Mouse (Mus musculus) MEL (cell line): ENCODE data around the gene Uggt1. TPM values are rescaled to one million over a fixed set of nuclear protein-coding genes. Genes with fewer than 3 reads are reported as not detected.

ENCODE experiments used
- DNase-seq: peaks from one replicate; pipeline ENCODE4 v3.0.0; 2011; ENCODE audit warnings: low read depth, low spot score
- H3K27ac ChIP-seq: 2 replicates; pipeline ENCODE4 v1.5.1; 2012; ENCODE audit warnings: low read depth, mild to moderate bottlenecking, control low read depth, low read length, moderate library complexity; ENCODE audit not compliant: control insufficient read depth
- H3K27me3 ChIP-seq, 2 experiments: fragments of 150-350 bp in 1 of 2; sonication (generic) in 1 of 2; 2 replicates each; pipeline ENCODE4 v1.6.1; 2012; ENCODE audit warnings: low read length in 2 of 2, mild to moderate bottlenecking in 2 of 2, improper control_type of control experiment in 1 of 2, moderate library complexity in 1 of 2; ENCODE audit not compliant: insufficient read depth in 2 of 2, control insufficient read depth in 1 of 2
- H3K36me3 ChIP-seq, 2 experiments: 2 replicates each; pipeline ENCODE4 v1.6.1; 2012 to 2014; ENCODE audit warnings: low read length in 2 of 2, improper control_type of control experiment in 1 of 2, inconsistent platforms in 1 of 2, mild to moderate bottlenecking in 1 of 2; ENCODE audit not compliant: insufficient read depth in 2 of 2, control insufficient read depth in 1 of 2
- H3K4me1 ChIP-seq, 2 experiments: fragments of 150-350 bp in 1 of 2; sonication (generic) in 1 of 2; 2 replicates each; pipeline ENCODE4 v1.6.1; 2012; ENCODE audit warnings: low read length in 2 of 2, improper control_type of control experiment in 1 of 2, mild to moderate bottlenecking in 1 of 2; ENCODE audit not compliant: insufficient read depth in 2 of 2, control insufficient read depth in 1 of 2
- H3K4me3 ChIP-seq, 2 experiments: fragments of 150-350 bp in 1 of 2; sonication (generic) in 1 of 2; 2 replicates each; pipeline ENCODE4 v1.5.1; 2012; ENCODE audit warnings: low read depth in 2 of 2, low read length in 2 of 2, mild to moderate bottlenecking in 2 of 2, moderate library complexity in 2 of 2, control low read depth in 1 of 2, improper control_type of control experiment in 1 of 2; ENCODE audit not compliant: control insufficient read depth in 1 of 2, insufficient read depth in 1 of 2
- H3K79me2 ChIP-seq: 2 replicates; pipeline ENCODE4 v1.6.1; 2012; ENCODE audit warnings: mild to moderate bottlenecking, low read length, moderate library complexity; ENCODE audit not compliant: control insufficient read depth, poor library complexity, insufficient read depth
- H3K9ac ChIP-seq: 2 replicates; pipeline ENCODE4 v1.6.1; 2012; ENCODE audit warnings: low read depth, mild to moderate bottlenecking, control low read depth, low read length, moderate library complexity; ENCODE audit not compliant: control insufficient read depth, poor library complexity, severe bottlenecking
- H3K9me3 ChIP-seq: fragments of 150-350 bp; sonication (generic); replicated peaks from 2 replicates; pipeline ENCODE4 v1.6.1; 2012; ENCODE audit warnings: mild to moderate bottlenecking, low read length, improper control_type of control experiment, moderate library complexity; ENCODE audit not compliant: insufficient read depth
- BHLHE40 ChIP-seq: IDR thresholded peaks from 2 replicates; pipeline ENCODE4 v1.6.1; 2012; ENCODE audit warnings: low read depth, mild to moderate bottlenecking, inconsistent platforms, low read length, improper control_type of control experiment, borderline replicate concordance
- CHD1 ChIP-seq: IDR thresholded peaks from 2 replicates; pipeline ENCODE4 v1.6.1; 2012; ENCODE audit warnings: low read depth, mild to moderate bottlenecking, inconsistent platforms, low read length, improper control_type of control experiment
- CHD2 ChIP-seq: IDR thresholded peaks from 2 replicates; pipeline ENCODE4 v1.6.1; 2011; ENCODE audit warnings: low read length, improper control_type of control experiment
- CTCF ChIP-seq, 3 experiments: IDR thresholded peaks in 2 of 3; conservative IDR thresholded peaks in 1 of 3; 2 replicates each; pipeline ENCODE4 v1.5.1; 2011 to 2012; ENCODE audit warnings: low read length in 3 of 3, low read depth in 2 of 3, mild to moderate bottlenecking in 2 of 3, improper control_type of control experiment in 1 of 3, inconsistent platforms in 1 of 3, mixed read lengths in 1 of 3, moderate library complexity in 1 of 3; ENCODE audit not compliant: control insufficient read depth in 1 of 3, insufficient read depth in 1 of 3, poor library complexity in 1 of 3, severe bottlenecking in 1 of 3
- E2F4 ChIP-seq: IDR thresholded peaks from 2 replicates; pipeline ENCODE4 v1.6.1; 2011; ENCODE audit warnings: low read depth, low read length, improper control_type of control experiment, borderline replicate concordance
- ELF1 ChIP-seq: IDR thresholded peaks from 2 replicates; pipeline ENCODE4 v1.6.1; 2014; ENCODE audit warnings: low read depth, mild to moderate bottlenecking, inconsistent platforms, low read length, improper control_type of control experiment, moderate library complexity
- EP300 ChIP-seq, 2 experiments: IDR thresholded peaks; 2 replicates each; pipeline ENCODE4 v1.6.1; 2011; ENCODE audit warnings: improper control_type of control experiment in 2 of 2, low read length in 2 of 2, low read depth in 1 of 2, mild to moderate bottlenecking in 1 of 2
- ETS1 ChIP-seq: IDR thresholded peaks from 2 replicates; pipeline ENCODE4 v1.6.1; 2012; ENCODE audit warnings: low read depth, mild to moderate bottlenecking, inconsistent platforms, low read length, improper control_type of control experiment, moderate library complexity
- GABPA ChIP-seq: IDR thresholded peaks from 2 replicates; pipeline ENCODE4 v1.6.1; 2012; ENCODE audit warnings: low read depth, mild to moderate bottlenecking, inconsistent platforms, low read length, improper control_type of control experiment, moderate library complexity
- GATA1 ChIP-seq: IDR thresholded peaks from 2 replicates; pipeline ENCODE4 v1.6.1; 2011; ENCODE audit warnings: low read depth, low read length, improper control_type of control experiment
- HCFC1 ChIP-seq: IDR thresholded peaks from 2 replicates; pipeline ENCODE4 v1.6.1; 2012; ENCODE audit warnings: low read depth, mild to moderate bottlenecking, inconsistent platforms, low read length, improper control_type of control experiment, moderate library complexity
- JUND ChIP-seq: IDR thresholded peaks from 2 replicates; pipeline ENCODE4 v1.6.1; 2011; ENCODE audit warnings: low read depth, mild to moderate bottlenecking, improper control_type of control experiment, low read length
- MAFK ChIP-seq: IDR thresholded peaks from 2 replicates; pipeline ENCODE4 v1.6.1; 2011; ENCODE audit warnings: low read depth, mild to moderate bottlenecking, low read length, improper control_type of control experiment, borderline replicate concordance
- MAX ChIP-seq: IDR thresholded peaks from 2 replicates; pipeline ENCODE4 v1.6.1; 2011; ENCODE audit warnings: low read length, improper control_type of control experiment
- MAZ ChIP-seq: IDR thresholded peaks from 2 replicates; pipeline ENCODE4 v1.6.1; 2012; ENCODE audit warnings: low read depth, mild to moderate bottlenecking, inconsistent platforms, low read length, improper control_type of control experiment
- MEF2A ChIP-seq: IDR thresholded peaks from 2 replicates; pipeline ENCODE4 v1.6.1; 2014; ENCODE audit warnings: low read depth, mild to moderate bottlenecking, inconsistent platforms, low read length, improper control_type of control experiment; ENCODE audit not compliant: poor library complexity, insufficient replicate concordance, severe bottlenecking; ENCODE audit errors: extremely low read depth
- MXI1 ChIP-seq: IDR thresholded peaks from 2 replicates; pipeline ENCODE4 v1.6.1; 2011; ENCODE audit warnings: mild to moderate bottlenecking, low read depth, low read length, improper control_type of control experiment
- MYB ChIP-seq: IDR thresholded peaks from 2 replicates; pipeline ENCODE4 v1.6.1; 2011; ENCODE audit warnings: mild to moderate bottlenecking, low read depth, low read length, improper control_type of control experiment
- MYC ChIP-seq: IDR thresholded peaks from 2 replicates; pipeline ENCODE4 v1.6.1; 2011; ENCODE audit warnings: low read depth, mild to moderate bottlenecking, low read length, improper control_type of control experiment, moderate library complexity
- NELFE ChIP-seq: IDR thresholded peaks from 2 replicates; pipeline ENCODE4 v1.6.1; 2011; ENCODE audit warnings: low read depth, low read length, improper control_type of control experiment
- NRF1 ChIP-seq: IDR thresholded peaks from 2 replicates; pipeline ENCODE4 v1.6.1; 2014; ENCODE audit warnings: low read depth, mild to moderate bottlenecking, inconsistent platforms, low read length, improper control_type of control experiment, moderate library complexity; ENCODE audit not compliant: poor library complexity, insufficient read depth, severe bottlenecking
- POLR2A ChIP-seq, 2 experiments: IDR thresholded peaks; 2 replicates each; pipeline ENCODE4 v1.6.1; 2011 to 2012; ENCODE audit warnings: low read length in 2 of 2, mild to moderate bottlenecking in 2 of 2, control low read depth in 1 of 2, improper control_type of control experiment in 1 of 2, low read depth in 1 of 2, moderate library complexity in 1 of 2; ENCODE audit not compliant: control insufficient read depth in 1 of 2, insufficient read depth in 1 of 2, poor library complexity in 1 of 2
- POLR2AphosphoS2 ChIP-seq: IDR thresholded peaks from 2 replicates; pipeline ENCODE4 v1.6.1; 2011; ENCODE audit warnings: low read length, improper control_type of control experiment
- POLR2AphosphoS5 ChIP-seq: IDR thresholded peaks from 2 replicates; pipeline ENCODE4 v1.6.1; 2012; ENCODE audit warnings: low read depth, borderline replicate concordance, mild to moderate bottlenecking, inconsistent platforms, low read length, moderate library complexity, mixed read lengths
- RAD21 ChIP-seq: IDR thresholded peaks from 2 replicates; pipeline ENCODE4 v1.6.1; 2011; ENCODE audit warnings: mild to moderate bottlenecking, low read depth, low read length, improper control_type of control experiment
- RCOR1 ChIP-seq: IDR thresholded peaks from 2 replicates; pipeline ENCODE4 v1.6.1; 2012; ENCODE audit warnings: low read depth, mild to moderate bottlenecking, inconsistent platforms, low read length, improper control_type of control experiment
- SIN3A ChIP-seq: IDR thresholded peaks from 2 replicates; pipeline ENCODE4 v1.6.1; 2012; ENCODE audit warnings: low read length, improper control_type of control experiment, inconsistent platforms
- TAL1 ChIP-seq: IDR thresholded peaks from 2 replicates; pipeline ENCODE4 v1.6.1; 2012; ENCODE audit warnings: mild to moderate bottlenecking, inconsistent platforms, low read length, moderate library complexity, mixed read lengths
- TBP ChIP-seq: IDR thresholded peaks from 2 replicates; pipeline ENCODE4 v1.8.0; 2011; ENCODE audit warnings: low read depth, low read length, improper control_type of control experiment
- TCF12 ChIP-seq: IDR thresholded peaks from 2 replicates; pipeline ENCODE4 v1.6.1; 2014; ENCODE audit warnings: low read depth, mild to moderate bottlenecking, inconsistent platforms, low read length, improper control_type of control experiment, moderate library complexity
- UBTF ChIP-seq: IDR thresholded peaks from 2 replicates; pipeline ENCODE4 v1.6.1; 2012; ENCODE audit warnings: low read depth, mild to moderate bottlenecking, inconsistent platforms, low read length, improper control_type of control experiment, moderate library complexity, borderline replicate concordance; ENCODE audit not compliant: insufficient read depth
- USF1 ChIP-seq: IDR thresholded peaks from 2 replicates; pipeline ENCODE4 v1.6.1; 2014; ENCODE audit warnings: low read depth, mild to moderate bottlenecking, inconsistent platforms, low read length, improper control_type of control experiment, moderate library complexity
- ZC3H11A ChIP-seq: IDR thresholded peaks from 2 replicates; pipeline ENCODE4 v1.6.1; 2012; ENCODE audit warnings: low read depth, mild to moderate bottlenecking, inconsistent platforms, low read length, improper control_type of control experiment
- ZKSCAN1 ChIP-seq: IDR thresholded peaks from 2 replicates; pipeline ENCODE4 v1.6.1; 2012; ENCODE audit warnings: low read depth, mild to moderate bottlenecking, inconsistent platforms, low read length, improper control_type of control experiment, moderate library complexity
- ZMIZ1 ChIP-seq: IDR thresholded peaks from 2 replicates; pipeline ENCODE4 v1.6.1; 2012; ENCODE audit warnings: low read depth, mild to moderate bottlenecking, inconsistent platforms, low read length, improper control_type of control experiment, moderate library complexity
- ZNF384 ChIP-seq: IDR thresholded peaks from 2 replicates; pipeline ENCODE4 v1.6.1; 2012; ENCODE audit warnings: low read depth, mild to moderate bottlenecking, inconsistent platforms, low read length, improper control_type of control experiment
- polyA plus RNA-seq, 2 experiments: library from polyadenylated mRNA; stranded (reverse) in 1 of 2; unstranded in 1 of 2; fragments of >175 nt in 1 of 2; fragments of >200 nt in 1 of 2; gene quantifications; 2 replicates each; pipeline versions ENCODE4 v1.2.1 to v1.2.4; 2012; ENCODE audit warnings: low replicate concordance in 2 of 2, low read depth in 1 of 2; ENCODE audit not compliant: insufficient read length in 2 of 2, insufficient read depth in 1 of 2, missing spikeins in 1 of 2
- total RNA-seq: library from RNA; depleted of rRNA; stranded (reverse); fragments of 300-350 nt; gene quantifications from 2 replicates; pipeline ENCODE4 v1.2.3, GENCODE M21; 2012; rRNA removed

Uggt1 gene
- total RNA-seq: 40.0 and 47.9 TPM in 2 replicates
- 10 to 100 TPM; 33.8 to 98.3 TPM for polyA plus RNA-seq

DNA sequence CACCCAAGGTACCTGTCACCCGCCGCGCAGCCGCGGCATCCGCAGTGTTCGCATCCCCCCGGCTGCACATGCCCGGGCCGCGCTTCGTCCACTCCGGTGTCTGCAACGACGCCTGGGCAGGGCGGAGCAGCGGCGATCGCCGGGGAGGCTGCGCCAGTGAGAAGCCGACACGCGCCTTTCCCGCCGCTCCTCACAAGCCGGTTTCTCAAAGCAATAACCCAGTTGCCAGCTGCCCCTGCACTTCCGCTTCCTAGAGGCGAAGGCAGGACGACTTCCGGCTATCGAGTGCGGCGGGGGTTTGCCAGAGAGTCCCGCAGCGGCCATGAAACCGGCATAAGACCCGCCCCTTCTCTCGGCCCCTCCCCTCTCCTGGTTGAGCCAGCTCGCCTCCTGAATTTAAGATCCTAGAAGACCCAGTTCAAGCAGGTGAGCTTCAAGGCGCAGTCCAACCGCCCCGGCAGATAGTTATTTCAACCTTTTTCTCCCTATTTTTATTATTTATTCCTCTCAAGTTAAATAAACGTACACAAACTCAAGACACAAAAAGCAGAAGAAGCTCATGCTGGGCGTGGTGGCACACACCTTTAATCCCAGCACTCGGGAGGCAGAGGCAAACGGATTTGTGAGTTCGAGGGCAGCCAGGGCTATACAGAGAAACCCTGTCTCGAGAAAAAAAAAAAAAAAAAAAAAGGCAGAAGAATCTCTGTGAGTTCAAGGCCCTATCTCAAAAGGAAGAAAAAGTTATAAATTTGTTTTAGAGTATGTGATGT is at the start of gene Uggt1:
Uggt1 (minus strand) TSS at position 663 of the 770 bp plus-strand sequence.
- Histone ChIP-seq H3K27ac (peak within 1 kb of the TSS; percentile 63), H3K27me3 (no peaks in the 10 kb centered on the region; a peak in 1 of 4 replicates), H3K36me3 (peaks cover 0 to 13% of the 10 kb centered on the region in 2 experiments; a peak in 2 of 4 replicates), H3K79me2 (peaks cover 46% of the 10 kb centered on the region), H3K9me3 (no peaks in the 10 kb centered on the region), H3K4me1 (peaks cover 0 to 6% of the 10 kb centered on the region in 2 experiments; a peak in 2 of 4 replicates), H3K4me3 (peak within 1 kb of the TSS; percentile 86 to 90), H3K9ac (peak within 1 kb of the TSS; percentile 89)
- DNase-seq: peak; percentile 98
- TF ChIP-seq ELF1: peak; percentile 97
- no peak for TF ChIP-seq POLR2AphosphoS5
- peak; percentile 87 for TF ChIP-seq MAX
- no peak for TF ChIP-seq E2F4
- TF ChIP-seq ZKSCAN1: no peak
- no peak for TF ChIP-seq EP300 (IDR thresholded peaks at IDR 0.05; ENCODE audit: low read depth in 1 of 2, low read length in 2 of 2)
- no peak for TF ChIP-seq BHLHE40
- no peak for TF ChIP-seq CTCF (IDR thresholded peaks at IDR 0.05 in 2 of 3, conservative IDR thresholded peaks at IDR 0.05 in 1 of 3; ENCODE audit: control insufficient read depth in 1 of 3, insufficient read depth in 1 of 3, low read depth in 2 of 3, low read length in 3 of 3, poor library complexity in 1 of 3, severe bottlenecking in 1 of 3)
- TF ChIP-seq POLR2AphosphoS2: peak; percentile 77; the same call in 1 of the 2 replicates
- peak; percentile 43; the same call in 1 of the 2 replicates for TF ChIP-seq TCF12
- peak; percentile 61; the same call in 1 of the 2 replicates for TF ChIP-seq MAZ
- no peak for TF ChIP-seq USF1
- TF ChIP-seq SIN3A: peak; percentile 99
- TF ChIP-seq MYB: no peak
- no peak for TF ChIP-seq RAD21
- TF ChIP-seq ZC3H11A: no peak
- TF ChIP-seq JUND: no peak
- TF ChIP-seq ETS1: peak; percentile 58
- no peak for TF ChIP-seq CHD1
- TF ChIP-seq CHD2: no peak
- TF ChIP-seq GABPA: no peak
- peak; percentile 54 for TF ChIP-seq NRF1
- peak; percentile 93 for TF ChIP-seq NELFE
- TF ChIP-seq POLR2A (IDR thresholded peaks at IDR 0.05; ENCODE audit: control insufficient read depth in 1 of 2, insufficient read depth in 1 of 2, low read depth in 1 of 2, low read length in 2 of 2, poor library complexity in 1 of 2): peak; percentile 87 to 88
- no peak for TF ChIP-seq RCOR1
- TF ChIP-seq TBP: peak; percentile 90
- TF ChIP-seq UBTF: no peak
- no peak for TF ChIP-seq MEF2A
- TF ChIP-seq MYC: 0 out of 2 replicates have a peak, but pooled peaks have one; percentile 44
- peak; percentile 94 for TF ChIP-seq HCFC1
- TF ChIP-seq ZNF384: peak; percentile 60
- peak; percentile 93 for TF ChIP-seq ZMIZ1
- TF ChIP-seq TAL1: no peak
- TF ChIP-seq GATA1: no peak
- TF ChIP-seq MAFK: no peak
- TF ChIP-seq MXI1: peak; percentile 96
